Mouse (Mus musculus): ENCODE data around the gene Acot3. TPM values are rescaled to one million over a fixed set of nuclear protein-coding genes. Genes with fewer than 3 reads are reported as not detected.
"Not testable (repeated sequence)": the region's sequence is repeated elsewhere in the genome, so short reads cannot be mapped to it uniquely, and the experiment has no call there.

Gene Acot3
- total and polyA plus RNA-seq, 2 experiments from 2014 or later = 0.77 to 2.0 TPM

DNA sequence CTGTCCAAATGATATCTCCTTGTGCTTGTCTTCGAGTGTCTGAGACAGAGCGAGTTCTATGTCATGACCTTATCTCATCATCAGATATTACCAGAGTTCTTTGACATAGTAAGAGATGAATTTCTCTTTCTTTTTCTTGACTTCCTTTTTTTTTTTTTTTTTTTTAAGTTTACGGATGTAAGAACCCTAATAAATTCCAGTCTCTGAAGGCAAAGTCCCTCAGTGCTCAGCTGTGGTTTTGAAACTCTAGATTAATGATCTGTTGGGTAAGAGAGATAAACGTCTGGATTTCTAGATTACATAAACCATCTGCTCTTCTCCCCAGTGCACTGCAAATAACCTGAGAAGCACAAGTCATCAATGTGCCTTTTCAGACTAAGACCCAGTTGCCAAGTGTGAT, 17.8 kb upstream of the Acot3 start:
- H3K4me2 ChIP-seq (ENCODE audit: low read depth, low read length, poor library complexity, severe bottlenecking) = no peak overlapping the region
- H3K9ac ChIP-seq (replicated peaks; ENCODE audit: low read length, poor library complexity, severe bottlenecking) = no peak overlapping the region
- WGBS = 75% methylated on average over 4 of the region's 4 CpGs
- no peaks in the 10 kb centered on the region for H3K9me3 ChIP-seq (ENCODE audit: low read length)
- H3K4me1 ChIP-seq (ENCODE audit: insufficient read depth, low read length) = 0 out of 2 replicates have a peak, but pooled peaks cover 3% of the 10 kb centered on the region
- no peak overlapping the region for H3K4me3 ChIP-seq (ENCODE audit: low read depth, low read length)
- TF ChIP-seq CTCF (IDR thresholded peaks at IDR 0.05) = no peak
- no peak overlapping the region for H3K27ac ChIP-seq (ENCODE audit: low read depth, low read length)
- ATAC-seq (ENCODE audit: low FRiP score) (no peak), DNase-seq (ENCODE audit: low spot score) (no peak)
- H3K36me3 ChIP-seq (ENCODE audit: insufficient read depth, low read length) = no peaks in the 10 kb centered on the region
- no peaks in the 10 kb centered on the region for H3K27me3 ChIP-seq (ENCODE audit: insufficient read depth, low read length)

DNA sequence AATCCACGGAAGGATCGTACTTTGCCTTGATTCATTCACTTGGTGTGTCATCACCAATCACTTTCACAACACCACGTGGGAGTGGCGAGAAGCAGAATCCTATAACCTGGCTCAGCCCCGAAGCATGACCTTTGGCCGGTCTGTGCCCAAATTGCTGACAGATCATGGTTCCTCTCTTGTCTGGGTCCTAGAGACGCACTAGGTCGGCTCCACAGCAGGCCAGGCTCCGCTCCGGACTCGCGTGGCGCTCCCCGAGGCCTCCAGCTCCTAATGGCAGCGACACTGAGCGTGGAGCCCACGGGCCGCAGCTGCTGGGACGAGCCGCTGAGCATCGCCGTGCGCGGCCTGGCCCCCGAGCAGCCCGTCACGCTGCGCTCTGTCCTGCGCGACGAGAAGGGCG, 13.7 kb upstream of the Acot3 start, which contains the start of gene Acot4:
TSS of gene Acot4 (plus strand) at position 139 of the 400 bp plus-strand sequence.
- H3K27me3 ChIP-seq (ENCODE audit: insufficient read depth, low read length); H3K27ac ChIP-seq (ENCODE audit: low read depth, low read length); H3K4me1 ChIP-seq (ENCODE audit: insufficient read depth, low read length); H3K9me3 ChIP-seq (ENCODE audit: low read length); DNase-seq (ENCODE audit: low spot score); H3K36me3 ChIP-seq (ENCODE audit: insufficient read depth, low read length): not testable (repeated sequence)
- Histone ChIP-seq H3K4me3 (ENCODE audit: low read depth, low read length) (peak within 1 kb of the TSS; percentile 44), H3K4me2 (ENCODE audit: low read depth, low read length, poor library complexity, severe bottlenecking) (peak within 1 kb of the TSS; percentile 58), H3K9ac (replicated peaks; ENCODE audit: low read length, poor library complexity, severe bottlenecking) (peak within 1 kb of the TSS; percentile 52)
- ATAC-seq (ENCODE audit: low FRiP score) = peak; percentile 52; the same call in 1 of the 2 replicates
- WGBS = 6% methylated on average over 27 of the region's 32 CpGs

DNA sequence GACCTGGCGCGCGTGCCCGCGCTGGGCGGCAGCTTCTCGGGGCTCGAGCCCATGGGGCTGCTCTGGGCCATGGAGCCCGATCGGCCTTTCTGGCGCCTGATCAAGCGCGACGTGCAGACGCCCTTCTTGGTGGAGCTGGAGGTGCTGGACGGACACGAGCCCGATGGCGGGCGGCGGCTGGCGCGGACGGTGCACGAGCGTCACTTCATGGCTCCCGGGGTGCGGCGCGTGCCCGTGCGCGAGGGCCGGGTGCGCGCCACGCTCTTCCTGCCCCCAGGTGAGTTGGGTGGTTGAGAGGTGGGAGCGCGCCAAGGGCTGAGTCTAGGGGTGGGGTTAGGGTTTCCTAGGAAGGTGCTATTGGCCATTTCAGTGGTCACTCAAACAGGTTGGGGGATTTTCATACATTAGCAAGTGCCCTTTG, 13.2 kb upstream of the Acot3 start, which contains the start of gene Gm49366:
TSS of gene Gm49366 (plus strand) at position 245 of the 421 bp plus-strand sequence.
- ATAC-seq (ENCODE audit: low FRiP score) (peak; percentile 63; the same call in 1 of the 2 replicates), DNase-seq (ENCODE audit: low spot score) (peak; percentile 42)
- WGBS = 1% methylated on average over 38 of the region's 39 CpGs
- H3K9me3 ChIP-seq (ENCODE audit: low read length); H3K27me3 ChIP-seq (ENCODE audit: insufficient read depth, low read length); H3K36me3 ChIP-seq (ENCODE audit: insufficient read depth, low read length); H3K4me1 ChIP-seq (ENCODE audit: insufficient read depth, low read length); H3K27ac ChIP-seq (ENCODE audit: low read depth, low read length): not testable (repeated sequence)
- peak within 1 kb of the TSS; percentile 58 for H3K4me2 ChIP-seq (ENCODE audit: low read depth, low read length, poor library complexity, severe bottlenecking)
- peak within 1 kb of the TSS; percentile 44 for H3K4me3 ChIP-seq (ENCODE audit: low read depth, low read length)
- H3K9ac ChIP-seq (replicated peaks; ENCODE audit: low read length, poor library complexity, severe bottlenecking) = peak within 1 kb of the TSS; percentile 52

DNA sequence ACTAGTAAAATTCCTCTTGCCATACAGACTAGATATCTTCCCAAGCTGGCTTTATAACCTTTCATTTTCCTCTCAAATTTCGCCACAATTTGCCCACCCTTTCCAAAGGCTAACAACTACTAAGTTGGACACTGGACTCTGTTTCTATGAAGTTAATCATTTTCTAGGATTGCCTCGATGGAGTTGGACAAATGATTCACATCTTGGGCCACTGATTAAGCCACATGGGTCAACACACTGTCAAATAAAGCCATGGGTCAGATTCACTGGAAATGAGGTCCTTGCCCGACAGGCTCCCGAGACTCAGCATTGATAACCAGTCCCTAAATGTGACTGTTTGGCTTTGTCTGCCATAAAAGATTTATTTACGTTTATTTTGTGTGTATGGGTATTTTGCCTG, 9.7 kb upstream of the Acot3 start:
- no peak for ATAC-seq (ENCODE audit: low FRiP score)
- Histone ChIP-seq H3K9me3 (ENCODE audit: low read length) (no peaks in the 10 kb centered on the region), H3K9ac (replicated peaks; ENCODE audit: low read length, poor library complexity, severe bottlenecking) (no peak overlapping the region), H3K27ac (ENCODE audit: low read depth, low read length) (no peak overlapping the region), H3K4me3 (ENCODE audit: low read depth, low read length) (no peak overlapping the region), H3K4me1 (ENCODE audit: insufficient read depth, low read length) (0 out of 2 replicates have a peak, but pooled peaks cover 3% of the 10 kb centered on the region), H3K36me3 (ENCODE audit: insufficient read depth, low read length) (no peaks in the 10 kb centered on the region), H3K27me3 (ENCODE audit: insufficient read depth, low read length) (no peaks in the 10 kb centered on the region), H3K4me2 (ENCODE audit: low read depth, low read length, poor library complexity, severe bottlenecking) (no peak overlapping the region)
- TF ChIP-seq CTCF (IDR thresholded peaks at IDR 0.05) = no peak
- 91% methylated on average over 5 of the region's 5 CpGs for WGBS
- DNase-seq (ENCODE audit: low spot score) = no peak

DNA sequence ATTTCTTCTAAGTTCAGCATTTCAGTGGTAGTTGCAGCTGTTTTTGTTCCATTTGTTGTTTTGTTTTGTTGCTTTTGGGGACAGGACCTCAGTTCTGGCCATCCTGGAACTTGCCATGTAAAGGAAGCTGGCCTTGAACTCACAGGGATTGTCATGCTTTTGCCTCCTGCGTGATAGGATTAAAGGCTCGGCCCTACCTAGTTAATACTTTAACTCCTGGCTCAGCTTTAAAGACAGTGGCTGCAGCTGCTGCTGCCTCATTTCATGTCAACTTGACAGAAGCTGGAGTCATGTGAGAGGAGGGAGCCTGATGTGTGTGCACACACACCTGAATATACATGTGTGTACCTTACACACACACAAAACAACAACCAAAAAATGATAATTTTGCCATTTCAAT, 7.9 kb upstream of the Acot3 start:
- 44% methylated on average over 2 of the region's 2 CpGs for WGBS
- TF ChIP-seq CTCF (IDR thresholded peaks at IDR 0.05) = no peak
- DNase-seq (ENCODE audit: low spot score) (no peak), ATAC-seq (ENCODE audit: low FRiP score) (no peak)
- no peak overlapping the region for H3K27ac ChIP-seq (ENCODE audit: low read depth, low read length)
- no peaks in the 10 kb centered on the region for H3K36me3 ChIP-seq (ENCODE audit: insufficient read depth, low read length)
- no peak overlapping the region for H3K4me3 ChIP-seq (ENCODE audit: low read depth, low read length)
- no peaks in the 10 kb centered on the region for H3K27me3 ChIP-seq (ENCODE audit: insufficient read depth, low read length)
- no peaks in the 10 kb centered on the region for H3K9me3 ChIP-seq (ENCODE audit: low read length)
- no peaks in the 10 kb centered on the region for H3K4me1 ChIP-seq (ENCODE audit: insufficient read depth, low read length)
- no peak overlapping the region for H3K4me2 ChIP-seq (ENCODE audit: low read depth, low read length, poor library complexity, severe bottlenecking)
- H3K9ac ChIP-seq (replicated peaks; ENCODE audit: low read length, poor library complexity, severe bottlenecking) = no peak overlapping the region

DNA sequence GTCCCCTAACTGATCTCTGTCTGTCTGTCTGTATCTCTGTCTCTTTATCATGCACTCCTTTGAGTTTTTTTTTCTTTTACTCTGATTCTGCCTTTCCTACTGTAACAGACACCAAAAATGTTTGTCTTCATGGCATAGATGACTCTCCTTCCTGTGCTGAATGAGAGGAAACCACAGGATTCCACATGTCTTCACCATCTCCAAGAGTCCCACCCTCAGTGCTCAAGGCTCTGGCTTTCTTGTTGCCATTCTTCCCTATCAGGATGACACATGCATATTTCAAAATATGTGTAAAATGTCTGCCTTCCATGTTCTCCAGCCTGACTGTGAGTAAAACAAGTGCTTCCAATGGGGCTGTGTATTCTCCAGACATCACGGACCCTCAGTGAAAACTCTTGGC, 5.0 kb upstream of the Acot3 start:
- TF ChIP-seq CTCF (IDR thresholded peaks at IDR 0.05) = no peak
- H3K4me1 ChIP-seq (ENCODE audit: insufficient read depth, low read length) = no peaks in the 10 kb centered on the region
- no peaks in the 10 kb centered on the region for H3K27me3 ChIP-seq (ENCODE audit: insufficient read depth, low read length)
- H3K36me3 ChIP-seq (ENCODE audit: insufficient read depth, low read length) = no peaks in the 10 kb centered on the region
- no peak overlapping the region for H3K4me2 ChIP-seq (ENCODE audit: low read depth, low read length, poor library complexity, severe bottlenecking)
- no peaks in the 10 kb centered on the region for H3K9me3 ChIP-seq (ENCODE audit: low read length)
- no peak overlapping the region for H3K9ac ChIP-seq (replicated peaks; ENCODE audit: low read length, poor library complexity, severe bottlenecking)
- no peak for ATAC-seq (ENCODE audit: low FRiP score)
- WGBS = 97% methylated on average over 1 of the region's 1 CpGs
- H3K27ac ChIP-seq (ENCODE audit: low read depth, low read length) = no peak overlapping the region
- no peak for DNase-seq (ENCODE audit: low spot score)
- H3K4me3 ChIP-seq (ENCODE audit: low read depth, low read length) = no peak overlapping the region

DNA sequence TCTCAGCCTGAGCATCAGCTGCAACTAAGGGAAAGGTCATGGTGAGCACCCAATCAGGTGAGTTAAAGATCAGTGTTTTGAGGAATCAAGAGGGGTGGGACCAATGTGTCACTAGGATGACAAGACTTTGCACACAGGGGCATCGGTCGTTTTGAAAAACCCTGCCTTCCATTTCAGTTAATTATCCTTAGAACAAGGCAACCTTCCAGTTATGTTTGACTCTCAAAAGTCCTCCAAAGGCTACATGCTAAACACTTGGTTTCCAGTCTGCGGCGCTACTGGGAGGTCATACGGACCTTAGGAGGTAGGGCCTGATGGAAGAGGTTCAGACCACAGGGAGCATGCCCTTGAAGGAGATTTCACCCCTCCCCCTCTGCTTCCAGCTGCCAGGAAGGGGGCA, 1.2 kb upstream of the Acot3 start:
- DNase-seq (ENCODE audit: low spot score); H3K4me3 ChIP-seq (ENCODE audit: low read depth, low read length); H3K4me1 ChIP-seq (ENCODE audit: insufficient read depth, low read length); H3K36me3 ChIP-seq (ENCODE audit: insufficient read depth, low read length); H3K9ac ChIP-seq (replicated peaks; ENCODE audit: low read length, poor library complexity, severe bottlenecking); ATAC-seq (ENCODE audit: low FRiP score); H3K4me2 ChIP-seq (ENCODE audit: low read depth, low read length, poor library complexity, severe bottlenecking); H3K27ac ChIP-seq (ENCODE audit: low read depth, low read length); H3K9me3 ChIP-seq (ENCODE audit: low read length); H3K27me3 ChIP-seq (ENCODE audit: insufficient read depth, low read length): not testable (repeated sequence)
- 89% methylated on average over 5 of the region's 5 CpGs for WGBS

All from midbrain, postnatal 0 days (tissue).